Mouse (Mus musculus) stomach, postnatal 0 days (tissue): ENCODE data around the gene Vmn1r166. TPM values are rescaled to one million over a fixed set of nuclear protein-coding genes. Genes with fewer than 3 reads are reported as not detected.
"Not testable (repeated sequence)": the region's sequence is repeated elsewhere in the genome, so short reads cannot be mapped to it uniquely, and the experiment has no call there.

Experiments
- ATAC-seq: fragments of 200-750 bp; cut with Nextera tagmentation; 2 replicates; pipeline ENCODE4 v1.8.0; 2017; ENCODE audit not compliant: low FRiP score, low TSS enrichment
- DNase-seq: peaks from one replicate; pipeline ENCODE4 v3.0.0-alpha.2; 2016; ENCODE audit warnings: low spot score
- H3K27ac ChIP-seq: fragments of 300-500 bp; sonication (generic); replicated peaks from 2 replicates; pipeline ENCODE4 v1.5.1; 2014; ENCODE audit warnings: mild to moderate bottlenecking, control low read depth
- H3K27me3 ChIP-seq: fragments of 300-500 bp; sonication (generic); 2 replicates; pipeline ENCODE4 v1.6.1; 2014; ENCODE audit warnings: low read length; ENCODE audit not compliant: control insufficient read depth, insufficient read depth
- H3K36me3 ChIP-seq: fragments of 300-500 bp; sonication (generic); 2 replicates; pipeline ENCODE4 v1.6.1; 2014; ENCODE audit warnings: low read length, mixed read lengths; ENCODE audit not compliant: control insufficient read depth, insufficient read depth
- H3K4me1 ChIP-seq: fragments of 300-500 bp; sonication (generic); replicated peaks from 2 replicates; pipeline ENCODE4 v1.6.1; 2014; ENCODE audit warnings: antibody characterized with exemption; ENCODE audit not compliant: control insufficient read depth, insufficient read depth
- H3K4me2 ChIP-seq: fragments of 300-500 bp; sonication (generic); replicated peaks from 2 replicates; pipeline ENCODE4 v1.6.1; 2014; ENCODE audit warnings: low read depth, mild to moderate bottlenecking, control low read depth, moderate library complexity
- H3K4me3 ChIP-seq: fragments of 300-500 bp; sonication (generic); 2 replicates; pipeline ENCODE4 v1.5.1; 2014; ENCODE audit warnings: low read depth, low read length, control low read depth
- H3K9ac ChIP-seq: fragments of 300-500 bp; sonication (generic); 2 replicates; pipeline ENCODE4 v1.6.1; 2014; ENCODE audit warnings: mild to moderate bottlenecking, low read length, control low read depth, mixed read lengths
- H3K9me3 ChIP-seq: fragments of 300-500 bp; sonication (generic); 2 replicates; pipeline ENCODE4 v1.6.1; 2016; ENCODE audit warnings: low read length; ENCODE audit not compliant: control insufficient read depth
- WGBS: fragments of 180-500 bp; shearing (Covaris S2); extraction: QIAGEN DNeasy Blood & Tissue Kit; methylation state at CpG from one replicate; pipeline ENCODE4 v1.1.7; 2014; 5-methylcytosine and 5-hydroxymethylcytosine counted together
- polyA plus RNA-seq: library from polyadenylated mRNA; unstranded; fragments of >200 nt; fragmentation: Nextera tagmentation; extraction: Ambion mirVana; gene quantifications from 2 replicates; pipeline ENCODE4 v1.2.1, GENCODE M21; 2015

The Vmn1r166 gene
- not detected in 2 replicates for polyA plus RNA-seq

- not testable (repeated sequence) for H3K4me2 ChIP-seq, ATAC-seq, H3K4me3 ChIP-seq, H3K27me3 ChIP-seq, H3K27ac ChIP-seq, H3K9ac ChIP-seq, H3K36me3 ChIP-seq, H3K9me3 ChIP-seq, DNase-seq, H3K4me1 ChIP-seq
- no CpG with 5 or more reads among the region's 2 CpGs for WGBS
These were observed at the start of gene Vmn1r166 for GRCm38 (mm10) chr7:23251582-23251981. Gene Vmn1r166, minus strand, starts transcription at chr7:23251682.

DNA sequence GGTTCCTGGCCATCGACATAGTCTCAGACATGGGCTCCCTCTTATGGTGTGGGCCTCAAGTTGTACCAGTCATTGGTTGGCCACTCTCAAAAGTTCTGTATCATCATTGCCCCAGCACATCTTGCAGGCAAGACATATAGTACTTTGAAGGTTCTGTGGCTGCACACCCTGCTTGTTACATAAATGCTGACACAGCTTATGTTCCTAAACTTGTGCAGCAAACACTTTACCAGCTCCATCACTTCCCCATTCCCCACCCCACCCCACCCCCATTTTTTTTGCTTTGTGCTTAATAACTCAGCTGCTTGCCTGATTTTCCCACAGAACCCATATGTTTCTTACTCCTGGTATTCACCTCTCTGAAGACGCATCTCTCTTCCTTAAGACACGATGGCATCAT is 49.4 kb upstream of the Vmn1r166 start, which contains the start of gene Nlrp4e:
TSS of gene Nlrp4e (plus strand) at position 301 of the 400 bp plus-strand sequence.
- H3K4me2 ChIP-seq, H3K9ac ChIP-seq, DNase-seq, H3K9me3 ChIP-seq, H3K27ac ChIP-seq, H3K36me3 ChIP-seq, H3K4me3 ChIP-seq, H3K4me1 ChIP-seq, H3K27me3 ChIP-seq, ATAC-seq: not testable (repeated sequence)
- WGBS, result 90% methylated on average over 3 of the region's 3 CpGs

GRCm38 (mm10) chr7:23278800-23279199 is 27.3 kb upstream of the Vmn1r166 start, which contains the start of gene Gm6902:
Gene Gm6902, minus strand, starts transcription at chr7:23278900.
- DNase-seq, ATAC-seq, H3K4me3 ChIP-seq, H3K4me1 ChIP-seq, H3K27me3 ChIP-seq, H3K4me2 ChIP-seq, H3K9ac ChIP-seq, H3K9me3 ChIP-seq, H3K27ac ChIP-seq, H3K36me3 ChIP-seq: not testable (repeated sequence)
- WGBS, result no CpG with 5 or more reads among the region's 2 CpGs

GRCm38 (mm10) chr7:23217032-23217431 is 34.5 kb downstream of the Vmn1r166 start, which contains the start of gene Vmn1r165:
Gene Vmn1r165, plus strand, starts transcription at chr7:23217332.
- not testable (repeated sequence) for H3K9ac ChIP-seq, DNase-seq, H3K27ac ChIP-seq, H3K27me3 ChIP-seq, H3K4me2 ChIP-seq, H3K4me3 ChIP-seq, H3K36me3 ChIP-seq, ATAC-seq, H3K4me1 ChIP-seq, H3K9me3 ChIP-seq
- no CpG with 5 or more reads among the region's 3 CpGs for WGBS

Other genes starting within 250 kb of the Vmn1r166 start
- not detected in 2 replicates for gene Gm4216, start 231.8 kb downstream of the Vmn1r166 start, polyA plus RNA-seq
- gene Vmn1r163, start 196.1 kb downstream of the Vmn1r166 start, polyA plus RNA-seq, result not detected in 2 replicates
- not detected in 2 replicates for gene Gm8720, start 184.2 kb downstream of the Vmn1r166 start, polyA plus RNA-seq
- not detected in 2 replicates for gene Gm10662, start 107.2 kb downstream of the Vmn1r166 start, polyA plus RNA-seq
- not detected in 2 replicates for gene Vmn1r165, start 34.4 kb downstream of the Vmn1r166 start, polyA plus RNA-seq
- not detected in 2 replicates for gene Gm6902, start 27.2 kb upstream of the Vmn1r166 start, polyA plus RNA-seq
- gene Nlrp4e, start 49.5 kb upstream of the Vmn1r166 start, polyA plus RNA-seq, result not detected in 2 replicates
- gene Nlrp5, start 134.2 kb upstream of the Vmn1r166 start, polyA plus RNA-seq, result not detected in 2 replicates